Mouse (Mus musculus) lung, embryonic 14.5 days (tissue): ENCODE measurements around the gene Uap1l1. TPM values are rescaled to one million over a fixed set of nuclear protein-coding genes. Genes with fewer than 3 reads are reported as not detected.

Source experiments
- ATAC-seq: fragments of 200-750 bp; cut with Nextera tagmentation; 2 replicates; pipeline ENCODE4 v1.8.0; 2017; ENCODE audit warnings: mild to moderate bottlenecking, moderate TSS enrichment, moderate library complexity; ENCODE audit not compliant: insufficient read depth
- DNase-seq: peaks from one replicate; pipeline ENCODE4 v3.0.0-alpha.2; 2015
- H3K27ac ChIP-seq: fragments of 300-500 bp; sonication (generic); 2 replicates; pipeline ENCODE4 v1.5.1; 2014; ENCODE audit warnings: low read depth, mild to moderate bottlenecking, moderate library complexity
- H3K27me3 ChIP-seq: fragments of 300-500 bp; sonication (generic); 2 replicates; pipeline ENCODE4 v1.6.1; 2014; ENCODE audit warnings: low read length, control low read depth; ENCODE audit not compliant: insufficient read depth
- H3K36me3 ChIP-seq: fragments of 300-500 bp; sonication (generic); 2 replicates; pipeline ENCODE4 v1.6.1; 2014; ENCODE audit warnings: control low read depth; ENCODE audit not compliant: insufficient read depth
- H3K4me1 ChIP-seq: fragments of 300-500 bp; sonication (generic); 2 replicates; pipeline ENCODE4 v1.6.1; 2014; ENCODE audit warnings: antibody characterized with exemption, control low read depth; ENCODE audit not compliant: insufficient read depth
- H3K4me2 ChIP-seq: fragments of 300-500 bp; sonication (generic); 2 replicates; pipeline ENCODE4 v1.6.1; 2014; ENCODE audit warnings: mild to moderate bottlenecking
- H3K4me3 ChIP-seq: fragments of 300-500 bp; sonication (generic); 2 replicates; pipeline ENCODE4 v1.5.1; 2014; ENCODE audit warnings: low read depth, low read length
- H3K9ac ChIP-seq: fragments of 300-500 bp; sonication (generic); 2 replicates; pipeline ENCODE4 v1.6.1; 2014
- H3K9me3 ChIP-seq: fragments of 300-500 bp; sonication (generic); 2 replicates; pipeline ENCODE4 v1.6.1; 2016; ENCODE audit warnings: low read depth, low read length, control low read depth
- CTCF ChIP-seq: IDR thresholded peaks from 2 replicates; pipeline ENCODE4 v1.5.1; 2016; ENCODE audit warnings: antibody characterized with exemption, low read depth
- WGBS: fragments of 180-500 bp; shearing (Covaris S2); extraction: QIAGEN DNeasy Blood & Tissue Kit; methylation state at CpG from one replicate; pipeline ENCODE4 v1.1.7; 2014; 5-methylcytosine and 5-hydroxymethylcytosine counted together
- polyA plus RNA-seq: library from polyadenylated mRNA; unstranded; fragments of >200 nt; fragmentation: Nextera tagmentation; extraction: Ambion mirVana; gene quantifications from 2 replicates; pipeline ENCODE4 v1.2.1, GENCODE M21; 2014

Gene Uap1l1
- polyA plus RNA-seq, 1 experiment from 2014 or later = 20.1 TPM

- H3K27me3 ChIP-seq = peaks cover 26% of the 10 kb centered on the region
- ATAC-seq (peak; percentile 69), DNase-seq (peak; percentile 90)
- H3K36me3 ChIP-seq = no peaks in the 10 kb centered on the region
- no peak within 1 kb of the TSS for H3K9ac ChIP-seq
- peak within 1 kb of the TSS; percentile 59 for H3K4me2 ChIP-seq
- H3K9me3 ChIP-seq = no peaks in the 10 kb centered on the region
- no peak within 1 kb of the TSS for H3K27ac ChIP-seq
- WGBS = 9% methylated on average over 58 of the region's 58 CpGs
- TF ChIP-seq CTCF = no peak
- H3K4me1 ChIP-seq = no peaks in the 10 kb centered on the region; the same call in 1 of the 2 replicates
- H3K4me3 ChIP-seq = peak within 1 kb of the TSS; percentile 24
Measured at GRCm38 (mm10) chr2:25318971-25319773, 46.3 kb downstream of the Uap1l1 start, which contains the start of gene Grin1. Gene Grin1, minus strand, starts transcription at chr2:25319187.

- no peaks in the 10 kb centered on the region for H3K9me3 ChIP-seq
- H3K4me1 ChIP-seq = no peaks in the 10 kb centered on the region; the same call in 1 of the 2 replicates
- DNase-seq (no peak), ATAC-seq (peak; percentile 21)
- H3K4me2 ChIP-seq = peak overlapping the region; percentile 59
- no peak overlapping the region for H3K27ac ChIP-seq
- no peak overlapping the region for H3K9ac ChIP-seq
- peak overlapping the region; percentile 24 for H3K4me3 ChIP-seq
- no peaks in the 10 kb centered on the region for H3K36me3 ChIP-seq
- H3K27me3 ChIP-seq = peaks cover 28% of the 10 kb centered on the region
- WGBS = 5% methylated on average over 31 of the region's 31 CpGs
- no peak for TF ChIP-seq CTCF
Measured at GRCm38 (mm10) chr2:25318119-25318966, 47.1 kb downstream of the Uap1l1 start.

GRCm38 (mm10) chr2:25311491-25311891, 54.0 kb downstream of the Uap1l1 start:
- no peaks in the 10 kb centered on the region for H3K9me3 ChIP-seq
- H3K9ac ChIP-seq = no peak overlapping the region
- H3K36me3 ChIP-seq = no peaks in the 10 kb centered on the region
- H3K27me3 ChIP-seq = peaks cover 36% of the 10 kb centered on the region
- no peak overlapping the region for H3K4me3 ChIP-seq
- no peak for TF ChIP-seq CTCF
- WGBS = 7% methylated on average over 11 of the region's 11 CpGs
- H3K4me2 ChIP-seq = no peak overlapping the region
- no peaks in the 10 kb centered on the region for H3K4me1 ChIP-seq
- no peak for ATAC-seq
- no peak overlapping the region for H3K27ac ChIP-seq
- no peak for DNase-seq

GRCm38 (mm10) chr2:25310969-25311368, 54.5 kb downstream of the Uap1l1 start:
- Histone ChIP-seq H3K9me3 (no peaks in the 10 kb centered on the region), H3K27me3 (peaks cover 41% of the 10 kb centered on the region), H3K27ac (no peak overlapping the region), H3K36me3 (no peaks in the 10 kb centered on the region), H3K9ac (no peak overlapping the region), H3K4me2 (no peak overlapping the region), H3K4me1 (no peaks in the 10 kb centered on the region), H3K4me3 (no peak overlapping the region)
- no peak for TF ChIP-seq CTCF
- no peak for DNase-seq
- ATAC-seq = no peak
- WGBS = 2% methylated on average over 22 of the region's 22 CpGs

GRCm38 (mm10) chr2:25310180-25310579, 55.3 kb downstream of the Uap1l1 start:
- H3K9me3 ChIP-seq = no peaks in the 10 kb centered on the region
- 55% methylated on average over 10 of the region's 10 CpGs for WGBS
- H3K4me3 ChIP-seq = no peak overlapping the region
- ATAC-seq (no peak), DNase-seq (no peak)
- peaks cover 48% of the 10 kb centered on the region for H3K27me3 ChIP-seq
- no peaks in the 10 kb centered on the region for H3K4me1 ChIP-seq
- no peak overlapping the region for H3K27ac ChIP-seq
- no peak overlapping the region for H3K4me2 ChIP-seq
- no peak overlapping the region for H3K9ac ChIP-seq
- H3K36me3 ChIP-seq = no peaks in the 10 kb centered on the region
- no peak for TF ChIP-seq CTCF

Other genes starting within 250 kb of the Uap1l1 start
- 13.7 and 14.9 TPM in 2 replicates for gene Nrarp, start 184.9 kb downstream of the Uap1l1 start, polyA plus RNA-seq
- 7.5 and 8.2 TPM in 2 replicates for gene Tor4a, start 168.8 kb downstream of the Uap1l1 start, polyA plus RNA-seq
- gene Nelfb, start 154.2 kb downstream of the Uap1l1 start, polyA plus RNA-seq = 96.6 and 108 TPM in 2 replicates
- not detected in 2 replicates for gene Stpg3, start 151.0 kb downstream of the Uap1l1 start, polyA plus RNA-seq
- gene Fam166a, start 146.9 kb downstream of the Uap1l1 start, polyA plus RNA-seq = 0.47 TPM in 1 of 2 replicates, not detected in the other
- 593 and 610 TPM in 2 replicates for gene Tubb4b, start 141.0 kb downstream of the Uap1l1 start, polyA plus RNA-seq
- gene Slc34a3, start 131.3 kb downstream of the Uap1l1 start, polyA plus RNA-seq = not detected in 2 replicates
- gene Rnf224, start 128.9 kb downstream of the Uap1l1 start, polyA plus RNA-seq = not detected in 2 replicates
- gene Rnf208, start 123.4 kb downstream of the Uap1l1 start, polyA plus RNA-seq = 7.7 and 9.9 TPM in 2 replicates
- not detected in 2 replicates for gene Cysrt1, start 123.2 kb downstream of the Uap1l1 start, polyA plus RNA-seq
- 3.5 and 3.6 TPM in 2 replicates for gene AL732309.1, start 118.8 kb downstream of the Uap1l1 start, polyA plus RNA-seq
- gene Tmem203, start 110.2 kb downstream of the Uap1l1 start, polyA plus RNA-seq = 14.5 and 16.4 TPM in 2 replicates
- gene Tprn, start 103.1 kb downstream of the Uap1l1 start, polyA plus RNA-seq = 4.7 and 5.0 TPM in 2 replicates
- gene Ssna1, start 93.2 kb downstream of the Uap1l1 start, polyA plus RNA-seq = 217 and 229 TPM in 2 replicates
- gene Anapc2, start 93.2 kb downstream of the Uap1l1 start, polyA plus RNA-seq = 109 and 119 TPM in 2 replicates
- gene Tmem210, start 77.5 kb downstream of the Uap1l1 start, polyA plus RNA-seq = not detected in 2 replicates
- gene Lrrc26, start 75.8 kb downstream of the Uap1l1 start, polyA plus RNA-seq = 0.46 and 0.89 TPM in 2 replicates
- gene Grin1, start 46.5 kb downstream of the Uap1l1 start, polyA plus RNA-seq = 0.78 and 0.84 TPM in 2 replicates
- 70.9 and 76.4 TPM in 2 replicates for gene Man1b1, start 33.3 kb downstream of the Uap1l1 start, polyA plus RNA-seq
- 13.9 and 16.6 TPM in 2 replicates for gene Dpp7, start 9.3 kb downstream of the Uap1l1 start, polyA plus RNA-seq
- gene Sapcd2, start 6.6 kb upstream of the Uap1l1 start, polyA plus RNA-seq = 42.0 and 45.5 TPM in 2 replicates
- 0.92 and 1.2 TPM in 2 replicates for gene Entpd2, start 30.2 kb upstream of the Uap1l1 start, polyA plus RNA-seq
- gene Npdc1, start 33.7 kb upstream of the Uap1l1 start, polyA plus RNA-seq = 19.5 and 20.5 TPM in 2 replicates
- not detected in 2 replicates for gene Fut7, start 57.6 kb upstream of the Uap1l1 start, polyA plus RNA-seq
- 3.9 and 4.6 TPM in 2 replicates for gene Abca2, start 63.0 kb upstream of the Uap1l1 start, polyA plus RNA-seq
- gene Clic3, start 91.2 kb upstream of the Uap1l1 start, polyA plus RNA-seq = 20.0 and 30.2 TPM in 2 replicates
- 15.8 and 23.5 TPM in 2 replicates for gene Paxx, start 95.4 kb upstream of the Uap1l1 start, polyA plus RNA-seq
- 3.3 and 3.4 TPM in 2 replicates for gene Ptgds, start 104.4 kb upstream of the Uap1l1 start, polyA plus RNA-seq
- gene Lcn12, start 128.2 kb upstream of the Uap1l1 start, polyA plus RNA-seq = not detected in 2 replicates
- 75.8 and 77.7 TPM in 2 replicates for gene Fbxw5, start 135.1 kb upstream of the Uap1l1 start, polyA plus RNA-seq
- 3.9 and 5.5 TPM in 2 replicates for gene C8g, start 136.0 kb upstream of the Uap1l1 start, polyA plus RNA-seq
- gene Traf2, start 181.3 kb upstream of the Uap1l1 start, polyA plus RNA-seq = 34.8 and 35.3 TPM in 2 replicates
- 282 and 295 TPM in 2 replicates for gene Edf1, start 192.2 kb upstream of the Uap1l1 start, polyA plus RNA-seq
- gene Mamdc4, start 209.2 kb upstream of the Uap1l1 start, polyA plus RNA-seq = 2.2 and 4.1 TPM in 2 replicates
- 183 and 197 TPM in 2 replicates for gene Phpt1, start 209.5 kb upstream of the Uap1l1 start, polyA plus RNA-seq
- gene Ajm1, start 216.1 kb upstream of the Uap1l1 start, polyA plus RNA-seq = 0.37 TPM in 1 of 2 replicates, not detected in the other
- gene Rabl6, start 242.8 kb upstream of the Uap1l1 start, polyA plus RNA-seq = 75.5 and 85.7 TPM in 2 replicates